Mouse (Mus musculus): ENCODE results near the gene Bhmt.

DNA sequence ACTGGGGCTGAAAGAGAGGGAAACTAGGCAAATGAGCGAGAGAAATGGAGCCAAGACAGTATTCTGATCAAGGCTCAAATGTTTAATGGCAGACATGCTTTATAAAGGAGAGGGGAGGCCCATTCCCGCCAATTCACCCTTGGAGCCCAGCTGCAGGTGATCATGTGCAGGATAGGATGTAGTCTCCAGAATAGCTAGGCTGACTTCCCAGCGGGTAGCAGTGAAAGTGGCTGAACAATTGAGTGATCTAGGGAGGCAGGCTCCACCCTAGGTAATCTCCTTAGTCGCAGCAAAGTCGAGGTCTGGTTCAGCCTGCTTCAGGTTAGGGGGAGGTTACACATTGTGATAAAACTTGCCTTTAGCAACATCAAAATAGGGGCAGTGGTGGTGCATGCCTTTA, 57.3 kb downstream of the Bhmt start:
- TF ChIP-seq ZC3H11A (IDR thresholded peaks at IDR 0.05; ENCODE audit: borderline replicate concordance, low read depth, low read length) (no peak), ZNF384 (IDR thresholded peaks at IDR 0.05; ENCODE audit: low read depth, low read length) (no peak), HCFC1 (IDR thresholded peaks at IDR 0.05; ENCODE audit: borderline replicate concordance, insufficient read depth, low read length) (no peak), MAFK (IDR thresholded peaks at IDR 0.05; ENCODE audit: insufficient read depth, low read depth, low read length) (no peak)

Data from ES-E14 (cell line).